Mouse (Mus musculus): Measurements from ENCODE around the gene Cyp4f39.

DNA sequence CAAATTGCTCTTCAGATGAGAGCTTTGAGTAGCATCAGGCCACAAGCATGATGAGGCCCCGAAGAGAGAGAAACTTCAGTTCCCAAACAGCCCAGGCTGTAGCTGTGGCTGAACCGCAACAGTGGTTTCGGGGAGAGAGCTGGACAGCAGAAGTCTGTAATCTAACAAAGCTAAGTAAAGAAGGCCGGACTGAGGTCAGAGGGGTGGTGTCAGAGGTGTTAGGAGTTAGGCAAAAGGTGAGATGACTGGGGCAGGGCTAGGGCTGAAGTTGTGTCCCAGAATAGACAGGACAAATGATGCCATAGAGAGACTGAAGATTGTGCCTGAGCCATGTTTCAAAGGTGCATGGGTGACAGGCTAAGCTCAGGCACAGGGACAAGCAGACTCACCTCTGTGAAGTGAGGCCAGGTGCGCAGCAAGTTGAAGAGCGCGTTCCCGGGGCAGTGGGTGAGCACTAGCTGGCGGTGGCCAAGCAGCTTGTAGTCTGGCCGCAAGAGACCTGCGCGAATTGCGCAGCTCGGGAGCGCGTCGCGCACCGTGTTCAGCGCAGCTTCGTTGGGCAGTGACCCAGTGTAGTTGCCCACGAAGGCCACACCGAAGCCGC is 37.0 kb upstream of the Cyp4f39 start:
- TF ChIP-seq POLR2A (IDR thresholded peaks at IDR 0.05; ENCODE audit: borderline replicate concordance, control insufficient read depth, low read depth, low read length) (no peak), CTCF (IDR thresholded peaks at IDR 0.05; ENCODE audit: control insufficient read depth, insufficient read depth, low read length) (no peak)

All from bone marrow, adult 2 months (tissue).